8 mouse cellular contexts compared by ENCODE assay signal in genomic region chr3:30647440-30648090, GRCm38 (mm10). TPM values are rescaled to one million over a fixed set of nuclear protein-coding genes. Genes with fewer than 3 reads are reported as not detected.
DNase-seq lines count a peak whose midpoint lies in the region; ATAC-seq and TF ChIP-seq lines count a peak whose summit lies in the region.

Gene Lrrc34 (minus strand): TSS chr3:30647869.

- H3K4me1 ChIP-seq in small intestine, adult 2 months (ENCODE audit: control insufficient read depth, insufficient read depth, insufficient read length, low read length), result peaks cover 2% of the 10 kb centered on the region

- peak; percentile 95 for ATAC-seq in megakaryocyte, adult 5-6 weeks (ENCODE audit: poor library complexity, severe bottlenecking)

- no peaks in the 10 kb centered on the region for H3K36me3 ChIP-seq in small intestine, adult 2 months (ENCODE audit: control insufficient read depth, insufficient read depth, low read length)

- peak within 1 kb of the TSS; percentile 32; the same call in 1 of the 2 replicates for H3K4me3 ChIP-seq in small intestine, adult 2 months (ENCODE audit: low read depth, low read length)

- intact Hi-C loops in heart, postnatal 14 days (cut with DNase I), result no loop called here

- H3K27me3 ChIP-seq in small intestine, adult 2 months (ENCODE audit: control insufficient read depth, insufficient read depth, low read length), result peaks cover 8% of the 10 kb centered on the region; the same call in 1 of the 2 replicates

- H3K27ac ChIP-seq in small intestine, adult 2 months (ENCODE audit: insufficient read depth, low read depth, low read length), result no peak within 1 kb of the TSS

- 5% methylated on average over 25 of the region's 25 CpGs for WGBS in small intestine, adult 2 months

- TF ChIP-seq POLR2A in small intestine, adult 2 months (IDR thresholded peaks at IDR 0.05; ENCODE audit: low read depth, low read length), result no peak

- TF ChIP-seq CTCF in small intestine, adult 2 months (IDR thresholded peaks at IDR 0.05; ENCODE audit: extremely low read depth, insufficient read length, insufficient replicate concordance, low read depth, low read length), result no peak

- peak; percentile 5 for DNase-seq in right cerebral cortex, postnatal 25 days
- DNase-seq in right cerebral cortex, adult 18-20 months, result no peak
- DNase-seq in embryo, embryonic 9.5 days (ENCODE audit: extremely low spot score), result peak; percentile 79
- peak; percentile 15 to 48 for DNase-seq in heart, postnatal 14 days
- peak; percentile 67 to 76 for DNase-seq in kidney, postnatal 25 days
- no peak for DNase-seq in thymus, postnatal 36 days

RNA-seq across cellular contexts. Expression of gene Lrrc34, which starts in this region (rescaled TPM):
- total RNA-seq in heart, postnatal 14 days (2021), result not detected
- not detected in 2 replicates for total RNA-seq in megakaryocyte, adult 5-6 weeks (2015)
- 0.08 and 0.26 TPM in 2 replicates for total RNA-seq in megakaryocyte, adult 5-6 weeks (2017)
- not detected in 2 replicates for polyA plus RNA-seq in small intestine, adult 2 months (2012; rRNA removed)

Comparison
In these comparisons a context has a peak if more than half of its experiments do, and no peak if none do; other contexts are left out.
1. DNase-seq: peak in right cerebral cortex, postnatal 25 days (single experiment), embryo, embryonic 9.5 days (single experiment) and kidney, postnatal 25 days (2 of 2); none in right cerebral cortex, adult 18-20 months (single experiment) and thymus, postnatal 36 days (0 of 2).
2. Peak in DNase-seq in heart, postnatal 14 days; RNA of the gene not detected or under 1 TPM.
3. Peak in ATAC-seq in megakaryocyte, adult 5-6 weeks; RNA of the gene not detected or under 1 TPM.